Mouse (Mus musculus) gastrocnemius, postnatal 36 days (tissue): ENCODE measurements around the gene Spag9. TPM values are rescaled to one million over a fixed set of nuclear protein-coding genes. Genes with fewer than 3 reads are reported as not detected.
"Not testable (repeated sequence)": the region's sequence is repeated elsewhere in the genome, so short reads cannot be mapped to it uniquely, and the experiment has no call there.

Experiments used
- DNase-seq, 2 experiments: peaks; one replicate each; pipeline ENCODE4 v3.0.0; 2022
- intact Hi-C: fragments of 180-260 bp; cut with DNase I; formaldehyde crosslinking; loops from one replicate; pipeline ENCODE4 v1.15.1; 2025
- total RNA-seq, 2 experiments: library from RNA; stranded (reverse); gene quantifications; 2 replicates each; pipeline ENCODE4 v1.2.3; 2021

Spag9 gene
- total RNA-seq, 2 experiments from 2014 or later = 118 to 141 TPM

DNA sequence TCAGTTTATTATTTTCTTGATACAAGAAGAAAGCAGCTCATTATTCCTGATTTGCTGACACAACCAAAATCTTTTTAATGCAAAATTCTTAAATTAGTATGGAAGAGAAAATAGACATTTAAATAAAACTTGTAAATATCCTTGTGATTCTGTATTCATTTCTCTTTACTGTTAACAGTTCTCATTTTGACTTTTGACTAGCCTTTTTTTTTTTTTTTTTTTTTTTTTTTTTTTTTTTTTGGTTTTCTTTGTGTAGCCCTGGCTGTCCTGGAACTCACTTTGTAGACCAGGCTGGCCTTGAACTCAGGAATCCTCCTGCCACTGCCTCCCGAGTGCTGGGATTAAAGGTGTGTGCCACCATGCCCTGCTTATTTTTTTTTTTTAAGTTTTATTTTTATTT is 46.4 kb downstream of the Spag9 start:
- intact Hi-C loops, DNase-seq: not testable (repeated sequence)

DNA sequence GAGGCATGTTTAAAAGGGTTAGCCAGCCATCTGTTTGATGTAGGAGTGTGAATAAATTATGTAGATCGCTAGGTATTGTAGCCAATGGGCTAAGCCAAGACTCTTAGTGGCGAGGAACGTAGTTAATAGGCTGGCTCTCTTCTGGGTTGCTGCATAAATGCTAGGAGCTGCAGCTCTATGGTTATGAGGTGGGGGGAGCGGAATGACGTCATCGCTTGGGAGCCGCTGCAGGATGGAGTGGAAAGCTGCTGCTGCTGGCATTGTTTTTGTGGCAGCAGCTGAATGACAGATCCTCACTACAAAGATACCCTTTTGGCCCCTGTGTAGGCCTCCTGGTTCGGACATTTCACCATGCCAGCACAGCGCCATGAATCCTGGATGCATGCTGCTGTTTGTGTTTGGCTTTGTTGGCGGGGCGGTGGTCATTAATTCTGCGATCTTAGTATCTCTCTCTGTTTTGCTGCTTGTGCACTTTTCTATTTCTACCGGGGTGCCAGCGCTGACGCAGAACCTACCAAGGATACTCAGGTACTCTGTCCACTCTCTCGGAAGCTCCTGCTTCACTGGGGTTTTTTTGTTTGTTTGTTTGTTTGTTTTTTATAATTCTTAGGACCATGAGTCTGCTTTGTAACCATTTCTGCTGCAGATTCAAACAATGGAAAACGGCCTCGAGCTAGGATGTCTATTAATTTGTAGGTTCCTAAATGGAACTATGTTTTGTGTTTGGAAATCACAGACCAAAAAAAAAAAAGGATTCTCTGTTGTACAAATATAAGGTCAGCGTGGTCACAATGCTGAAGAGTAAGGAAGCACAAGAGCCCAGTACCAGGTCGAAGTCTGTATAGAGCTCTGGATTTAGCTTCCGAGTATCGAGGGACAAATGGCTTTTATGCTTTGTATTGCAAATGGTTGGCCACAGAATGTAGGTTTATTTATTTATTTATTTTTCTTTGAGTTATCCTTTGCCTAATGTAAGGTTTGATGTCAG is 48.4 kb downstream of the Spag9 start:
- peak; percentile 38 to 51 for DNase-seq
- intact Hi-C loops = no loop called here

DNA sequence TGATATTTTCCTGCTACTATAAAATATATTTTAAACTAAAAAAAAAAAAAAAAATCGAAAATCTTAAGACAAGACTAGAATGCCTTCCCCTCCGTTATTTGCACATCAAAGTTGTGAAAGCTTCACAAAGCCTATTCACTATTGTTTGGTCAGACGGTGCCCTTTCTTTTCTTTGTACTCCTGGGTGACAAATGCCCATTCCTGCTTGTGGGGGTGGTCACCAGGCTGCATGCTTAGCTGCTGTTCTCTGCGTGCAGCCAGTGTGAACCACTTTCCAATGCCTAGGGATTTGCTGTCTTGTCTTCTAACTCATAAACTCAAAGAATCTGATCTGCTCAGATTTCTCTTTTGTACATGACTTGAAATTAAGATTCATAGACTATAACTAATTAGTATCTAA is 49.1 kb downstream of the Spag9 start:
- DNase-seq = no peak
- intact Hi-C loops = no loop called here

DNA sequence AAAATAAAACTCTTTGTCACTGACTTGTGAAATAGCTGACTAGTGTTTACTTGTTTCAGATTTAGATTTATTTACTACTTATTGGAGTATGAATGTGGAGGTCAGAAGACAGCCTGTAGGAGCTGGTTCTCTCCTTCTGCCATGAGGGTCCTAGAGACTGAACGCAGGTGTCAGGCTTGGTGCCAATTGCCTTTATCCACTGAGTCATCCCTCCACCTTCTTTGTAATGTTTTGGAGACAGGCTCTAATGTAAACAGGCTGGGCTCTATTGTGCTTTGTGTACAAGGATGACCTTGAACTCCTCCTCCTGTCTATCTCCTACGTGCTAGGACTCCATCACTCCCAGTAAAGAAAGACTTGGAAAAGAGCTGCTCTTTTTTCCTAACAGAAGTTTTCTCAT is 51.4 kb downstream of the Spag9 start:
- no peak for DNase-seq
- intact Hi-C loops = no loop called here

DNA sequence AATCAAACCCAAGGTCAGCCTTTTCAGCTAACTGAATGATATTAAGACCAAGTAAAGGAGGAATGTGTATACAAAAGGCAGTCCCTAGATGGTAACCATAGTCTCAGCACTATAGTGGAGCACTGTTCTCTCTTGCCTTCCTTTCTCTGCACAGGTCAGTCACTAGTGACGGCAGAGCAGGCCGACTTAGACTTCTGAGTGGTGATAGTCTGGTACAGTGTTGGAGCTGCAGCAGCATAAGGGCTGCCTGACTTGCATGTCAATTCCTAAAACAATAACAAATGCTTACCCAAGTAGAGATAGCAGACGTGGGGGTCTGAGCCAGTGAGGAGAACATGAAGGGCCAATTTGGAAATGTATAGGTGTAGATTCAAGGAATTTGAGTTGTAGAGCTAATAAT is 58.3 kb downstream of the Spag9 start:
- no peak for DNase-seq
- intact Hi-C loops = no loop called here

DNA sequence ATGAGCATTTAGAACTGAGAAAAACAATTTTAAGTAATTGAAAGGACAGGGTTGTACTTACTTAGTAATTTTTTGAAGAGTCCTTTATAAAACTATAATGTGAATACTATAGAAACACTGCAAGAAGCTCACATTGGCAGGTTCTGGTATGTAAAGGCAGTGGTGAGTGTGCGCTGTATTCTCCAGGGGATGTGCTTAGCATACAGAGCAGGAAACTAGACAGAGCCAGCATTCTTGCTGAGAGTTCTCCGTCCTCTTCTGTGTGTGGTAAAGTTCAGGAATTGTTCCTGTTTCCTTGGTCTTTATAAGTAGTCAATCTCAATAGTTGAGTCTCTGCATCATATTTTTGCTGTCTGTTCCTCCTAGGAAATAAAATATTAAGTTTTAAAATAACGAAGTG is 59.0 kb downstream of the Spag9 start:
- intact Hi-C loops = no loop called here
- DNase-seq = no peak

DNA sequence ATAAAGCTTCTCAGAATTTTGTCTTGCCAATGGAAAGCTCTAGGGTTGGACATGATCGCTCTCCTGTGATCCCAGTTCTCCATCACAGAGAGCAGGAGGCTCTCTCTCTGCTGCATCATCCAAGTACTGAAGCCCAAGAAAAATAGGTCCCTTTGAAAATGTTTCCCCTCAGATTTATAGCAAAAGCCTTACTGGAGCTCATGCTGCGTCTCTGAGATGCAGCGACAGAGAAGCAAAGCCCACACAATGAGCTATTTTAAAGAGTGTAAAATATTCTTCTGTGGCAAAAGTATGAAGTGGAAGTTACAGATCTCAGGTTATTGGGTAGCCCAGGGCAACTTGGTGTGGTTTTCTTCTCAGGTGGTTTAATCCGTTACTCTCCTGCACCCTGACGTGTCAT is 68.0 kb downstream of the Spag9 start:
- no peak for DNase-seq
- intact Hi-C loops = no loop called here

DNA sequence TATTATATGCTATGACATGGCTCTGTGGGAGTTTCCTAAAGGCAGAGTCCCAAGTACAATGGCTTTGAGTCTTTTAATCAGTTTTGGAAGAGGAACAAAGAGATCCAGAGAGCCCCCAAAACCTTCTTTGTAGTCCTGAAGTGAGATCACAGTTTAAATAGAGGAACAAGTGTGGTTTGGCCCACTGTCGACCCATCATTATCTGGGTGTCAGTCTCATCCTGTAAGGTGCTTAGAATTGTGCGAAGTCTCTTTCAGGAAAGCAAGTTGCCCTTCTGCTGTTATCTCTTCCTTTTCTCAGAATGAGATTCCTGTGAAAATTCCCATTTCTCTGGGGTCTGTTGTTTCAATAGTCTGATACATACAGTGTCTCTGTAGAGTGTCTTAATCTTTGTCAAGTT is 74.6 kb downstream of the Spag9 start:
- DNase-seq = no peak
- intact Hi-C loops = no loop called here

DNA sequence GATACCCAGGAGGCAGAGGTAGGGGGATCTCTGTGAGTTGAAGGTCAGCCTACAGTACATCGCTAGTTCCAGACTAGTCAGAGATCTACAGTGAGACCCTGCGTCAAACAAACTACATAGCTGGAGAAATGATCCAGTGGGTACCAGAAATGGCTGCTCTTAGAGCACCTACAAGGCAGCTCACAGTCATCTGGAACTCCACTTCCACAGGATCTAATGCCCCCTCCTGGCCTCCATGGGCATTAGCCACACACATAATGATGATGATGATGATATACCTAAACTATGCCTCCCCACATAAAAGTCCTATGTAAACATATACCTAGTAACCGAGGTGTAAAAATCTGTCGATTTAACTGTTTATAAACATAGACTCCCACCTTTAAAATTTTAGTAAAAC is 77.4 kb downstream of the Spag9 start:
- DNase-seq = no peak
- intact Hi-C loops = no loop called here

DNA sequence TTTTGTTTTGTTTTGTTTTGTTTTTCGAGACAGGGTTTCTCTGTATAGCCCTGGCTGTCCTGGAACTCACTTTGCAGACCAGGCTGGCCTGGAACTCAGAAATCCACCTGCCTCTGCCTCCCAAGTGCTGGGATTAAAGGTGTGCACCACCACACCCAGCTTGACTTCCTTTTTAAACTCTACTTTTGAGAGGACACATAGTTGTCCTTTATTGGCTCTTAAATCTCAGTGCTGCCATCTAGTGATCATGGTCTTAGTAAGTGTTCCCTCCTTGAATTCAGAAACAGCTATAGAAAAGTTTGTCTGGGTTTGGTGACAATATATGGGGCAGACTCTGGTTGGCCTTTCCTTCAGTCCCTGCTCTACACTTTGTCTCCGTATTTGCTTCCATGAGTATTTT is 91.1 kb downstream of the Spag9 start:
- intact Hi-C loops = loop anchor here (2.0 kb wide), 1 partner anchor 118 kb away; the partner anchor contains the start of genes Gm20390 and Nme1
- not testable (repeated sequence) for DNase-seq

DNA sequence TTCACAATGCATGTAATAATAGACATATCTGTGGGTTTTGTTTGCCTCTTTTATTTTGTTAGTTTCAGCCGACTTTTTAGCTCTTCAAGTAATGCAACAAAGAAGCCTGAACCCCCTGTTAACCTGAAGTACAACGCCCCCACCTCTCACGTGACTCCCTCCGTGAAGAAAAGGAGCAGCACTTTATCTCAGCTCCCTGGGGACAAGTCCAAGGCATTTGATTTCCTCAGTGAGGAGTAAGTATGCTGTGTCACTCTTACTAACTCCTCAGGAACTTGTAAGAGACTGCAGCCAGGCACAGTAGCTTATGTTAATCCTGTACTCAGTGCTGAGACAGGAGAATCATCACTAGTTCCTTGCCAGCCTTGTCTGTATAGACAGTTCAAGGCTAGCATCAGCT is 94.6 kb downstream of the Spag9 start:
- DNase-seq = no peak
- intact Hi-C loops = no loop called here

DNA sequence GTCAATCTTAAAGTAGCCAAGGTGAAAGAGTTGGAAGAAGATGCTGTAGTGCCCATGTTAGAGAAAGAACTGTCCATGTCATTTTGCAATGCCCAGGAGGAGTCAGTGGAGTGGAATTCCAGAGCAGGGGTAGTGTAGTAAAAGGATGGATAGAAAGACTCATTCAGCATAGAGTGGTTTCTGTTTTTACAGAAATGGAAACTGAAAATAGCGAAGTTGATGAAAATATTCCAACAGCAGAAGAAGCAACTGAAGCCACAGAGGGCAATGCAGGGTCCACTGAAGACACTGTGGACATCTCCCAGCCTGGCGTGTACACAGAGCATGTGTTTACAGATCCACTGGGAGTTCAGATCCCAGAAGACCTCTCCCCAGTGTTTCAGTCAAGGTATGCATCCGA is 101.6 kb downstream of the Spag9 start:
- intact Hi-C loops = no loop called here
- no peak for DNase-seq

DNA sequence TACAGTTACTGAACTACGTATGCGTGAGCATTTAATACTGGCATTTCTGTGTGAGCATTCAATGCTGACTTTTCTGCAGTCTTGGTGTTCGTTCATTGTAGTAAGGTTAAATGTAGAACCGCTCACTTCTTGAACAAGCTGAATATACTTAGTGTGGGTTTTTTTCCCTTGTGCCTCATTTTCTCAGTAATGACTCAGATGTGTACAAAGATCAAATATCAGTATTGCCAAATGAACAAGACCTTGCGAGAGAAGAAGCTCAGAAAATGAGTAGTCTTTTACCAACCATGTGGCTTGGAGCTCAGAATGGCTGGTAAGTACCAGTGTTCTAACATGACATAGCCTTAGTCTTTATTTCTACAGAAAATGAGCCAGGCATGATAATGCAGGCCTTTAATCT is 102.9 kb downstream of the Spag9 start:
- no peak for DNase-seq
- intact Hi-C loops = no loop called here

DNA sequence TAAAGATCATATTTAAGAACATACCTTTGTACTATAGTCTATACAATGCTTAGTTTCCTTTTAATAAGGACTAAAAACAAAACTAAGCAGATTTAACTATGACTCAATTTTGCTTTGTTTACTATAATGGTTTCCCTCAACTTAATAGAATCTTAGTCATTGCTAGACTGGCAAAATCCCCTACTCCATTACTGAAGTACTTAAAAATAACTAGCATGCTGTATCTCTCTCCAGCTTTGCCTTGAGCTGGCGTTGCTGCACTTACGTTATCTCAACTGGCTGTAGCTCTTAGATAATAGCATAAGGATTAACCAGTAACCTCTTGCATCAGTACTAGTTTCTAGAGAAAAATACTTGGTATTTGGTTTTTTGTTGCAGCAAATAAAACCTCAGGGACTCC is 117.9 kb downstream of the Spag9 start:
- intact Hi-C loops = no loop called here
- DNase-seq = no peak

DNA sequence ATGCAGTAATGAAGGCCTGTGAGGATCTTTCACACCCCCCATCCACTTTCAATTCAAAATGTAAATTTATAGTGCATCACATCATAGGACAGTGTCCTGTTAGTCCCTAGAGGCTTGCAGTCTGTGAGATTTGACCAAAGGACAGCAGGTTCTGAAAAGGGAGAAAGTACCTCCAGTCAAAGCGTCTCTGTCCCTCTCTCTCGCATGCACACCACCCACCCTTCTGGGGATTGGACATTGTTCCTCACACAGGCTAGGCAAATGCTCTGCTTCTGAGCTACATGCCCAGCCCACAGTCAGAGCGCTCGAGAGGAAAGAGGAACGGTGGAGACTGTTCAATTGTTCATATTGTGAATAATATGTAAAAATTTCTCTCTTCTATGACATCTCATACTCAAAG is 119.5 kb downstream of the Spag9 start:
- intact Hi-C loops = no loop called here
- DNase-seq = no peak

DNA sequence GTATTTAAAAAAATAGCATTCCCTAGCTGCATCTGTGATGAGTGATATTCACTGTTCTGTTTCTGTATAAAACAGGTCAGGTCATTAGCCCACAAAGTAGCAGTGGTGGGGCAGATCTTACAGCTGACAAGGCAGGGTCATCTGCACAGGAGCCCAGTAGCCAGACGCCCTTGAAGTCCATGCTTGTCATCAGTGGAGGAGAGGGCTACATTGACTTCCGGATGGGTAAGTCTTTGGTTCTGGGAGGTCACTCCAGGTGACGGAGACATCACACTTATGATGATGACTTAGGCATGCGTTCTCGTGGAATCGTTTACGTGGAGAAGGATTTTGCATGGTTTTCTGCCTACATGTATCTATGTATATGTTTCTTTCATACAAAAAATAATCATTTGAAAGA is 120.8 kb downstream of the Spag9 start:
- no peak for DNase-seq
- intact Hi-C loops = no loop called here

DNA sequence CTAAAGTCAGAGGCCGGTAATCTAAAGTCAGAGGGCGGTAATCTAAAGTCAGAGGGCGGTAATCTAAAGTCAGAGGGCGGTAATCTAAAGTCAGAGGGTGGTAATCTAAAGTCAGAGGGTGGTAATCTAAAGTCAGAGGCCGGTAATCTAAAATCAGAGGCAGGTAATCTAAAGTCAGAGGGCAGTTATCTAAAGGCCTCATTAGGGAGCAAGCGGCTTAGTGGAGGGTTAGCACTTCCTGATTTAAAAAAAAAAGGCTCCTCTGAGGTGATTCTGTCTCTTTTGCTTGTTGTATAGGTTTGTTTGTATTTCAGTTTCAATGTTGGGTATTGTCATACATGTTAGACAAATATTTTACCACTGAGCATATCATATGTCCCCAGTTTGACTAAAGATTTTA is 121.9 kb downstream of the Spag9 start:
- intact Hi-C loops = no loop called here
- no peak for DNase-seq

DNA sequence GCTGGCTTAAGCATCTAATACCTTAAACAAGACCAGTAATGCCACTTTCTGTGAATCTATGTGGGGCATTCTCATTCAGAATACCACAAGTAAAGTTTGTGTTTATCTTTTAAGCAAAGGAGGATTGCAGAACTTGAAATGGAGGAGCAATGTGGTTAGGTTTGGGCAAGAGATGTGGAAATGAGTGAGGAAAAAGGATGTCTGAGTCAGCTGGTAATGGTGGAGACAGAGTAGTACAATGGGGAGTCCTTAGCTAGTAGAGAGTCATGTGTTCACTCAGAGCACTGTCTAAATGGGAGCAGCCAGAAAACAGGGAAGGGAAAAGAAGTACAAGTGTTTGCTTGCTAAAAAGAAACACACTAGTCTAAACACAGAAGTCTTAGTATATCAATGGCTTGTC is 122.7 kb downstream of the Spag9 start:
- no peak for DNase-seq
- intact Hi-C loops = no loop called here

DNA sequence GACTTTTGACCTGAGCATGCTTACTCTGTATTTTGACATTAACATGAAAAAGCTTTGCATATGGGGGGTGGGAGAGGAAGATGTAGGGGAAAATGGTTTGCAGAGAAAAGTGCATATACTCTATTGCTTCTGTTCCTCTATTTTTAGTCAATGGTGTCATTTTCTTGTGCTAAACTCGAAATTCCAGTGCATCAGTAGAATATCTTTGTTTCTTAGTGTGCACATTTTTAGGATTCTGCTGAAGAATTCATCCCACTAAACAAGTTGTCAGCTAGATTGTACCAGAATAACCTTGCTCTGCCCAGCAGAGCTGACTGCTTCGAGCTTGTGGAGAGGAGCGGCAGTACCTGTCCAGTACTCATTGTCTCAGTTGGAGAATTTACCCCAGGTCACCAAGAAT is 124.8 kb downstream of the Spag9 start:
- intact Hi-C loops = no loop called here
- no peak for DNase-seq

DNA sequence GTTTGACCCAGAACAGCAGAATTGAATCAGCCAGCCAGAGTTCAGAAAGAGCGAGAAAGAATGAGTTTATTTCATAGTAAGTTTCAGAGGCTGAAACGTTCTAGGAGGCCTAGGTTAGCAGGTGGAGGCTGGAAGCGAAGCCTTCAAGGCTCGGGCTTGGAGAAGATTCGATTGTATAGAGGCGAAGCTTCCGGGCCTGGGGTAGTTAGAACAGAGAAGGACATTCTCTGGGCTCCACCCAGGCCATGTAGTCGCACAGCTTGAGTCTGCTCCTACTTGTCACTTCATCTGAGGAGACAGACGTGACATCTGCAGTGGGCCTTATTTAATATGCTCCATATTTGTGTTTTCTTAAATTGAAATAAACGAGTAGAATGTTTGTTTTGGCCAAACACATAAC is 125.6 kb downstream of the Spag9 start:
- intact Hi-C loops = no loop called here
- DNase-seq = no peak

DNA sequence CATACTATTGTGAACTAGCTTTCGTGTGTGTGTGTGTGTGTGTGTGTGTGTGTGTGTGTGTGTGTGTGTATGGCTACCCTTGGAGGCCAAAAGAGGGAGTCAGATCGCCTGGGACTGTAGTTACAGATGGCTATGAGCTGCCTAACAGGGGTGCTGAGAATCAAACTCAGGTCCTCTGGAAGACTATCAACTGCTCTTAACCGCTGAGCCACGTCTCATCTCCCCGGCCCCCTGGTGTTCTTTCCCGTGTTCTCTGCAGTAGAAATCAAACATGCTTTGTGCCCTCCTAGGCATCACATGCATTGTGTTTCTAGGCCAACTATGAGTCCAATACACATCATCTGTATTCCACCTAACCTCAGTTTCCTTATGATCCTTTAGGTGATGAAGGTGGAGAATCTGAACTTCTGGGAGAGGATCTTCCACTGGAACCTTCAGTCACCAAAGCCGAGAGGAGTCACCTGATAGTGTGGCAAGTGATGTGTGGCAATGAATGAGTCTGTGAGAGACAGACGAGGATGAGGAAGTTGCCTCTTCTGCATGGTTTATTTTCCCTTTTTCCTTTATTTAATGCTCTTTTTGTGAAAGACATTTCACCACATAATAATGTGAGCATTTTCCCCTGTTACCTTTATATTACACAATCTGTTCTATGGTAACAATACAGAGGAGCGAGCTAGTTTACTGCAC is 126.6 kb downstream of the Spag9 start:
- intact Hi-C loops = no loop called here
- no peak for DNase-seq

DNA sequence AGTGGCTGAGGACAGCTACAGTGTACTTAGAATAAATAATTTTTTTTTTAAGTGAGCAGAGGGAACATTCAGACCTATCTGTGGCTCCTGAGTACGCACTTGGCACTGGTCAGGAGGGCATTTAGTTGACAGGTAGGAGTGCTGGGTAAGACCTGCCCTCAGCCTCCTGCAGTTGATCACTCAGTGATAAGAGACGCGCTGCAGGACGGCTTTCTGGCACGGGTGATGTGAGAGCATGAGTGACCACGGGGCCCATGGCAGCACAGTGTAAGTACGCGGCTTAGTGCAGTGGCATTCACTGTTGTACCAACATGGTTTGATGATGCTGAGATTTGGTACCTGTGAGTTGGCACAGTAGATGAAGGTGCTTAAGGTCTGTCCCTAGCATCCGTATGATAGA is 130.8 kb downstream of the Spag9 start:
- no peak for DNase-seq
- intact Hi-C loops = loop anchor here (5.0 kb wide), 1 partner anchor 361 kb away; the partner anchor contains the start of gene Spata20
